Mouse (Mus musculus) spleen, postnatal 0 days (tissue): ENCODE measurements around the gene Gm17019. TPM values are rescaled to one million over a fixed set of nuclear protein-coding genes. Genes with fewer than 3 reads are reported as not detected.

Source experiments
- polyA plus RNA-seq: library from polyadenylated mRNA; unstranded; fragments of >200 nt; fragmentation: Nextera tagmentation; extraction: Ambion mirVana; gene quantifications from 2 replicates; pipeline ENCODE4 v1.2.1, GENCODE M21; 2015

The Gm17019 gene
- not detected in 2 replicates for polyA plus RNA-seq

DNA sequence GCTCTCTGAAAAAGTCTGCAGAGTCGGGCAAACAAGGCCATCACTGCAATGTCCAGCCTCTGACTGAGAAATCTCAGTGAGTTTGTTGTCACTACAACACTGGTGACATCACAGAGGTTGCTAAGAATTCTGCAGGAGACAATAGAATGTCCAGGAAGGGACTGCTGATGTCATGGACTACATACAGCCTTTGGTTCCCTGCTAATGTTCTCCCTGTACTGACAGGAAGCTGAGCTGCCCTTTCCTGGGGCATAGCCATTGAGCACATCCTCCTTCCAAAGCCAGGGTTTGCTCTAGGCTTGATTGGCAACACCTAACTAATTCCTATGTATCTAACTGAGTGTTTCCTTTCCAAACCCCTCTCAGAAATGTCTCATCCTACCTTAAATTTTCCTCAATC lies at the start of gene Gm17019:
Gm17019 (minus strand) TSS at position 101 of the 400 bp plus-strand sequence.

Other genes with a start within 250 kb of the Gm17019 start
- not detected in 2 replicates for gene Gm9758, start 118.1 kb downstream of the Gm17019 start, polyA plus RNA-seq
- gene Speer4e, start 94.6 kb downstream of the Gm17019 start, polyA plus RNA-seq, result 0.10 TPM in 1 of 2 replicates, not detected in the other
- not detected in 2 replicates for gene Gm10354, start 54.1 kb downstream of the Gm17019 start, polyA plus RNA-seq